Mouse (Mus musculus): ENCODE measurements around the gene Gm13757.
"Not testable (repeated sequence)": the region's sequence is repeated elsewhere in the genome, so short reads cannot be mapped to it uniquely, and the experiment has no call there.

Gene Gm13757

DNA sequence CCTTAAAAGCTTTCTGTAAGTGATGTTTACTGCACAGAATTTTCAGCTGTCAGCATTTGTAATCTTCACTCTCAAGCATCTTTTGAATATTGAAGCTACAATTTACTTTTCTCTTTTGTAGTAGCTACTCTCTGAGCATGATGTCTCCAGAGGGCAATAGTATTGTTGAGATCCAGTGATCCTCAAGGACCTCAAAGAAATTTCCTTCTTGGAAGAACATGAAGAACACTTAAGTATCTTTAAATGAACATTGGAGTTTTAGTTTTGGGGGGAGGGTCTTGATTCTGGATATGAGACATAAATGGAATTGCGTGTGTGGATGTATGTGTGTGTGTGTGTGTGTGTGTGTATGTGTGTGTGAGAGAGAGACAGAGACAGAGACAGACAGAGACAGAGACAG is at the start of gene Gm13757:
Gm13757 (minus strand) TSS at position 101 of the 400 bp plus-strand sequence.
- no peak for DNase-seq (ENCODE audit: low read depth, low spot score)

DNA sequence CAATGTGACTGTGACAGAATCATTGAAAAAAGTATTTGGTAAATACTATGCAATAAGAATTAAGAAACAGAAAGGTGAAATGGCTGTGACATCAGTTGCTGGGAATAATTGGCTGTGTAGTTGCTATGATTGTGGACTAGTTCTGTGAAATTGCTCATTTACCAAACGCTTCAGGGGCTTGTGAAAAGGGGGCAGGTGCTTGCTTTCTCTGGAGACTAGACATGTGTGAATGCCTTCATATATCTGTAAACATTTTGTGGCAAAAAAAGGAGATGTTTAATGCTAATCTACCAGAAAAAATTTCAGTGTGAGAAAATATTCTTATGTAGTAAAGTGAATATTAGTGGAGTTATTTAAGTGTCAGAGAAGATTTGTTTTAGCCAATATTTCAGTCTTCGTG is 44.1 kb upstream of the Gm13757 start, which contains the start of gene Olfr1185-ps1:
Olfr1185-ps1 (plus strand) TSS at position 301 of the 400 bp plus-strand sequence.
- DNase-seq (ENCODE audit: low read depth, low spot score), result no peak

DNA sequence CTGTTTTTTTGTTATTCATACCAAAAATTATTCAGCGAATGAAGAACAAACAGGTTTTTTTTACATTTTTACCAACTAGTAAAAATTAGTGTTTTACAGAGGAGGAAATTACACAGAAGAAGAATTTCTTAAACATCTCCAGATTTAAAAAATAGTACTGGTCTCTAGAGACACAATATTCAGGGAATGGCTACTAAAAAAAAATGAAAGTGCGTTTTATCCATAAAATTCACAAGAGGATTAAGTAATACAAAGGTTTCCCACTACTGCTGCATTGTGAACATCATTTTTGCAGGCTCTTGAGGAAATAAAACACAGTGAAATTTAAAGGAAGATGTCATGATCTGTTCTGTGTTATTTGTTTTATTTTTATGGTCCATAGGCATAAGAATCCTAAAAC is 34.4 kb upstream of the Gm13757 start, which contains the start of gene Olfr1184:
Olfr1184 (plus strand) TSS at position 301 of the 400 bp plus-strand sequence.
- no peak for DNase-seq (ENCODE audit: low read depth, low spot score)

DNA sequence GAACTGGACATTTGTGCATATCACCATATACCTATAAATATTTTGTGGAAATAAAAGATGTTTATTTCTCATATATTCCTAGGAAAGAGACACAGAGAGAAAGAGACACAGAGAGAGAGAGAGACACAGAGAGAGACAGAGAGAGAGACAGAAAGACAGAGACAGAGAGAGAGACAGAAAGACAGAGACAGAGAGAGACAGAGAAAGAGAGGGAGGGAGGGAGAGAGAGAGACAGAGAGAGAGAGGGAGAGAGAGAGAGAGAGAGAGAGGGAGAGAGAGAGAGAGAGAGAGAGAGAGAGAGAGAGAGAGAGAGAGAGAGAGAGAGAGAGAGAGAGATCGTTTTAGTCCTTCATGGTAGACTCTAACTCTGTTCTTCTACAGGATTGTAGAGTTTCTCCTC is 5.6 kb upstream of the Gm13757 start, which contains the start of gene Olfr1183:
Olfr1183 (plus strand) TSS at position 301 of the 400 bp plus-strand sequence.
- not testable (repeated sequence) for DNase-seq (ENCODE audit: low read depth, low spot score)

DNA sequence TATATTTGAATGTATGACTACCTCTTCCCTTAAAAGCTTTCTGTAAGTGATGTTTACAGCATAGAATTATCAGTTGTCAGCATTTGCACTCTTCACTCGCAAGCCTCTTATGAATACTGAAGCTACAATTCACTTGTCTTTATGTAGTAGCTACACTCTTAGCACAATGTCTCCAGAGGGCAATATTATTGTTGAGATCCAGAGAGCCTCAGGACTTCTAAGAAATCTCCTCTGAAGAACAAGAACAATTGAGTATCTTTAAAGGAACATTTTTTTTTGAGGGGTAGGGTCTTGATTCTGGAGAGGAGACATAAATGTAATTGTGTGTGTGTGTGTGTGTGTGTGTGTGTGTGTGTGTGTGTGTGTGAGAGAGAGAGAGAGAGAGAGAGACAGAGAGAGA is 22.9 kb downstream of the Gm13757 start, which contains the start of gene Olfr1181:
Olfr1181 (minus strand) TSS at position 101 of the 400 bp plus-strand sequence.
- no peak for DNase-seq (ENCODE audit: low read depth, low spot score)

DNA sequence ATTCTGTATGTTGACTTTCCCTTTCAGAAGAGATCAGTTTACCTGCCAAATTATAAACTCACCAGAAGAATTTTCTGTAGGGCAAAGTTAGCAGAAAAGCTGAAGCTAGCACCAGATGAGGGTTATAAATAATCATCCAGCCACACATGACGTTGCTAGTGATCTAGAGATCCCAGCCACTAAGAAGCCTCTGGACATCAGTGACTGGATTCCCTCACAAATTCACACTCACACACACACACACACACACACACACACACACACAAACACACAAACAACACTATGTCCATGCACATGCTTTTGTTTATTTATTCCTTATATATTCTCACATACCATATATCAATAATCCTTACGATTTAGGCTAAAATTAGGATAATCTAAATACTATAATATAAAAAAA is 29.9 kb downstream of the Gm13757 start, which contains the start of gene Olfr1180:
Olfr1180 (minus strand) TSS at position 101 of the 400 bp plus-strand sequence.
- DNase-seq (ENCODE audit: low read depth, low spot score), result no peak

DNA sequence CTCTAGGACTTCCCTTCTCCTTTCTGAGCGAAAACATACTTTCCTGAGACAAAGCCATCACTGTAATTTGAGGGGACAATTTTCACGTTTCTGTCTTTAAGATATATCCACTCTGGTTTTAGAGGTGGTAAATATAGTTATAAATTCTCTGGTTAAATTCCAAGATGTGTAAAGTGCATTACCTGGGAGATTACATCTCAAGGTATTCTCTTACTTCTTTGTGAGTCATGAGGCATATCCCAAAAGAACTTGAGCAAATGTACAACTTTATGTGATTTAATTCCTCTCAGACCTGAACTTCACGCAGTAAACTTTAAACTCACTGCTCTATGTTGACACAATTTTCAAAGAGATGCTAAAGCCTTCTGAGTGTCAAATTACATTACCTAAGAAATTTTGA is 42.6 kb downstream of the Gm13757 start, which contains the start of gene Olfr1179:
Olfr1179 (minus strand) TSS at position 101 of the 400 bp plus-strand sequence.
- no peak for DNase-seq (ENCODE audit: low read depth, low spot score)

All from telencephalon, adult 2 months (tissue).